Mouse (Mus musculus) brown adipose tissue, adult 24 weeks (tissue): Measurements from ENCODE around the gene Cyp2u1. TPM values are rescaled to one million over a fixed set of nuclear protein-coding genes. Genes with fewer than 3 reads are reported as not detected.

Source experiments
- H3K27ac ChIP-seq: fragments of 200-500 bp; replicated peaks from 2 replicates; pipeline ENCODE4 v1.5.1; 2012; ENCODE audit warnings: low read depth, mild to moderate bottlenecking, low read length
- H3K4me1 ChIP-seq: fragments of 200-500 bp; 2 replicates; pipeline ENCODE4 v1.6.1; 2012; ENCODE audit warnings: low read length, mixed read lengths; ENCODE audit not compliant: control insufficient read depth, insufficient read depth, insufficient read length
- H3K4me3 ChIP-seq: fragments of 200-500 bp; 2 replicates; pipeline ENCODE4 v1.5.1; 2012; ENCODE audit warnings: low read depth, mild to moderate bottlenecking, low read length, moderate library complexity; ENCODE audit not compliant: insufficient read depth
- polyA plus RNA-seq: library from polyadenylated mRNA; stranded (reverse); fragments of >200 nt; gene quantifications from 2 replicates; pipeline ENCODE4 v1.2.4, GENCODE M21; 2012; ENCODE audit not compliant: missing spikeins, insufficient read depth, insufficient read length

Gene Cyp2u1
- polyA plus RNA-seq, 1 experiment, result 28.2 TPM

- Histone ChIP-seq H3K27ac (0 out of 2 replicates have a peak overlapping the region, but pooled peaks have one; percentile 28), H3K4me1 (peaks cover 2% of the 10 kb centered on the region; the same call in 1 of the 2 replicates), H3K4me3 (no peak overlapping the region)
Observed at GRCm38 (mm10) chr3:131322081-131322815, 19.2 kb upstream of the Cyp2u1 start.

GRCm38 (mm10) chr3:131320184-131320583 is 17.2 kb upstream of the Cyp2u1 start:
- H3K27ac ChIP-seq, result peak overlapping the region; percentile 66
- peaks cover 2% of the 10 kb centered on the region; the same call in 1 of the 2 replicates for H3K4me1 ChIP-seq
- H3K4me3 ChIP-seq, result no peak overlapping the region

GRCm38 (mm10) chr3:131318211-131318610 is 15.2 kb upstream of the Cyp2u1 start:
- Histone ChIP-seq H3K27ac (no peak overlapping the region), H3K4me3 (no peak overlapping the region)

GRCm38 (mm10) chr3:131317126-131317525 is 14.1 kb upstream of the Cyp2u1 start:
- Histone ChIP-seq H3K4me1 (no peaks in the 10 kb centered on the region; the same call in 1 of the 2 replicates), H3K4me3 (no peak overlapping the region), H3K27ac (no peak overlapping the region)

More at GRCm38 (mm10) chr3:131318211-131318610, 15.2 kb upstream of the Cyp2u1 start:
- peaks cover 2% of the 10 kb centered on the region; the same call in 1 of the 2 replicates for H3K4me1 ChIP-seq

GRCm38 (mm10) chr3:131315957-131316510 is 13.0 kb upstream of the Cyp2u1 start:
- H3K4me1 ChIP-seq, result no peaks in the 10 kb centered on the region; the same call in 1 of the 2 replicates

GRCm38 (mm10) chr3:131312340-131312739 is 9.3 kb upstream of the Cyp2u1 start:
- no peak overlapping the region for H3K27ac ChIP-seq
- no peak overlapping the region for H3K4me3 ChIP-seq
- no peaks in the 10 kb centered on the region for H3K4me1 ChIP-seq

More at GRCm38 (mm10) chr3:131315957-131316510, 13.0 kb upstream of the Cyp2u1 start:
- H3K4me3 ChIP-seq, result no peak overlapping the region
- H3K27ac ChIP-seq, result no peak overlapping the region

GRCm38 (mm10) chr3:131310572-131310971 is 7.5 kb upstream of the Cyp2u1 start:
- no peaks in the 10 kb centered on the region for H3K4me1 ChIP-seq
- no peak overlapping the region for H3K27ac ChIP-seq
- no peak overlapping the region for H3K4me3 ChIP-seq

- Histone ChIP-seq H3K4me3 (no peak overlapping the region), H3K4me1 (no peaks in the 10 kb centered on the region), H3K27ac (no peak overlapping the region)
Observed at GRCm38 (mm10) chr3:131307811-131308210, 4.8 kb upstream of the Cyp2u1 start.

GRCm38 (mm10) chr3:131306255-131306654 is 3.2 kb upstream of the Cyp2u1 start:
- no peaks in the 10 kb centered on the region; the same call in 1 of the 2 replicates for H3K4me1 ChIP-seq
- no peak overlapping the region for H3K27ac ChIP-seq

GRCm38 (mm10) chr3:131303320-131303714 is 290 bp upstream of the Cyp2u1 start:
- H3K27ac ChIP-seq, result peak overlapping the region; percentile 73
- H3K4me1 ChIP-seq, result no peaks in the 10 kb centered on the region; the same call in 1 of the 2 replicates
- peak overlapping the region; percentile 95 for H3K4me3 ChIP-seq

More at GRCm38 (mm10) chr3:131306255-131306654, 3.2 kb upstream of the Cyp2u1 start:
- H3K4me3 ChIP-seq, result no peak overlapping the region

GRCm38 (mm10) chr3:131299908-131300307 is 3.1 kb downstream of the Cyp2u1 start:
- Histone ChIP-seq H3K27ac (no peak overlapping the region), H3K4me1 (no peaks in the 10 kb centered on the region; the same call in 1 of the 2 replicates), H3K4me3 (no peak overlapping the region)

GRCm38 (mm10) chr3:131299078-131299477 is 3.9 kb downstream of the Cyp2u1 start:
- Histone ChIP-seq H3K4me3 (no peak overlapping the region), H3K27ac (no peak overlapping the region), H3K4me1 (no peaks in the 10 kb centered on the region; the same call in 1 of the 2 replicates)

GRCm38 (mm10) chr3:131296893-131297292 is 6.1 kb downstream of the Cyp2u1 start:
- Histone ChIP-seq H3K4me3 (no peak overlapping the region), H3K4me1 (no peaks in the 10 kb centered on the region)

GRCm38 (mm10) chr3:131295513-131296200 is 7.4 kb downstream of the Cyp2u1 start:
- H3K4me1 ChIP-seq, result no peaks in the 10 kb centered on the region
- H3K27ac ChIP-seq, result no peak overlapping the region
- no peak overlapping the region for H3K4me3 ChIP-seq

More at GRCm38 (mm10) chr3:131296893-131297292, 6.1 kb downstream of the Cyp2u1 start:
- no peak overlapping the region for H3K27ac ChIP-seq

GRCm38 (mm10) chr3:131294503-131294902 is 8.5 kb downstream of the Cyp2u1 start:
- H3K4me3 ChIP-seq, result no peak overlapping the region
- no peak overlapping the region for H3K27ac ChIP-seq
- no peaks in the 10 kb centered on the region for H3K4me1 ChIP-seq
